Mouse (Mus musculus) small intestine, adult 2 months (tissue): ENCODE results near the gene Gart. TPM values are rescaled to one million over a fixed set of nuclear protein-coding genes. Genes with fewer than 3 reads are reported as not detected.

ENCODE experiments used
- H3K27ac ChIP-seq: fragments of 200-500 bp; 2 replicates; pipeline ENCODE4 v1.5.1; 2012; ENCODE audit warnings: low read depth, low read length, control low read depth, inconsistent platforms; ENCODE audit not compliant: insufficient read depth
- H3K27me3 ChIP-seq: fragments of 200-500 bp; 2 replicates; pipeline ENCODE4 v1.6.1; 2012; ENCODE audit warnings: mild to moderate bottlenecking, moderate library complexity, low read length, inconsistent platforms; ENCODE audit not compliant: control insufficient read depth, insufficient read depth
- H3K36me3 ChIP-seq: fragments of 200-500 bp; 2 replicates; pipeline ENCODE4 v1.6.1; 2012; ENCODE audit warnings: mild to moderate bottlenecking, low read length, control low read depth, inconsistent platforms; ENCODE audit not compliant: control insufficient read depth, insufficient read depth
- H3K4me1 ChIP-seq: fragments of 200-500 bp; 2 replicates; pipeline ENCODE4 v1.6.1; 2012; ENCODE audit warnings: low read length, inconsistent platforms, mixed read lengths; ENCODE audit not compliant: control insufficient read depth, insufficient read depth, insufficient read length
- H3K4me3 ChIP-seq: fragments of 200-500 bp; 2 replicates; pipeline ENCODE4 v1.5.1; 2012; ENCODE audit warnings: low read depth, mild to moderate bottlenecking, control low read depth, inconsistent platforms, low read length, moderate library complexity
- CTCF ChIP-seq: fragments of 200-500 bp; IDR thresholded peaks from 2 replicates; pipeline ENCODE4 v1.5.1; 2012; ENCODE audit warnings: low read depth, mild to moderate bottlenecking, control low read depth, inconsistent platforms, low read length, moderate library complexity, mixed read lengths; ENCODE audit not compliant: insufficient replicate concordance, insufficient read length; ENCODE audit errors: extremely low read depth
- POLR2A ChIP-seq: fragments of 200-500 bp; IDR thresholded peaks from 2 replicates; pipeline ENCODE4 v1.6.1; 2012; ENCODE audit warnings: low read depth, mild to moderate bottlenecking, control low read depth, inconsistent platforms, low read length, moderate library complexity
- WGBS: fragments of 180-500 bp; shearing (Covaris S2); methylation state at CpG from one replicate; pipeline ENCODE4 v1.1.7; 2018; 5-methylcytosine and 5-hydroxymethylcytosine counted together
- polyA plus RNA-seq: library from polyadenylated mRNA; depleted of rRNA; stranded (reverse); fragments of >200 nt; gene quantifications from 2 replicates; pipeline ENCODE4 v1.2.3, GENCODE M21; 2012

Gart gene
- polyA plus RNA-seq, 1 experiment, result 22.3 TPM

- H3K36me3 ChIP-seq, result peaks cover 42% of the 10 kb centered on the region
- no peak for TF ChIP-seq CTCF
- TF ChIP-seq POLR2A, result no peak
- 90% methylated on average over 7 of the region's 7 CpGs for WGBS
Measured at GRCm38 (mm10) chr16:91632940-91633339, 13.8 kb downstream of the Gart start.

GRCm38 (mm10) chr16:91632439-91632838 lies 14.3 kb downstream of the Gart start:
- Histone ChIP-seq H3K4me3 (no peak overlapping the region), H3K4me1 (no peaks in the 10 kb centered on the region), H3K27me3 (no peaks in the 10 kb centered on the region), H3K36me3 (peaks cover 40% of the 10 kb centered on the region), H3K27ac (no peak overlapping the region)
- TF ChIP-seq CTCF (no peak), POLR2A (no peak)
- 86% methylated on average over 5 of the region's 5 CpGs for WGBS

More at GRCm38 (mm10) chr16:91632940-91633339, 13.8 kb downstream of the Gart start:
- H3K4me3 ChIP-seq, result no peak overlapping the region
- H3K4me1 ChIP-seq, result no peaks in the 10 kb centered on the region
- no peaks in the 10 kb centered on the region for H3K27me3 ChIP-seq
- no peak overlapping the region for H3K27ac ChIP-seq

- TF ChIP-seq CTCF, result no peak
- no peak for TF ChIP-seq POLR2A
- 74% methylated on average over 1 of the region's 1 CpGs for WGBS
Measured at GRCm38 (mm10) chr16:91630584-91630983, 16.2 kb downstream of the Gart start.

GRCm38 (mm10) chr16:91629749-91630148 lies 17.0 kb downstream of the Gart start:
- Histone ChIP-seq H3K27ac (no peak overlapping the region), H3K27me3 (no peaks in the 10 kb centered on the region), H3K36me3 (peaks cover 37% of the 10 kb centered on the region), H3K4me1 (no peaks in the 10 kb centered on the region), H3K4me3 (no peak overlapping the region)
- WGBS, result 91% methylated on average over 4 of the region's 4 CpGs
- TF ChIP-seq POLR2A (no peak), CTCF (no peak)

More at GRCm38 (mm10) chr16:91630584-91630983, 16.2 kb downstream of the Gart start:
- no peak overlapping the region for H3K27ac ChIP-seq
- H3K4me3 ChIP-seq, result no peak overlapping the region
- H3K4me1 ChIP-seq, result no peaks in the 10 kb centered on the region
- peaks cover 33% of the 10 kb centered on the region for H3K36me3 ChIP-seq
- H3K27me3 ChIP-seq, result no peaks in the 10 kb centered on the region

DNA sequence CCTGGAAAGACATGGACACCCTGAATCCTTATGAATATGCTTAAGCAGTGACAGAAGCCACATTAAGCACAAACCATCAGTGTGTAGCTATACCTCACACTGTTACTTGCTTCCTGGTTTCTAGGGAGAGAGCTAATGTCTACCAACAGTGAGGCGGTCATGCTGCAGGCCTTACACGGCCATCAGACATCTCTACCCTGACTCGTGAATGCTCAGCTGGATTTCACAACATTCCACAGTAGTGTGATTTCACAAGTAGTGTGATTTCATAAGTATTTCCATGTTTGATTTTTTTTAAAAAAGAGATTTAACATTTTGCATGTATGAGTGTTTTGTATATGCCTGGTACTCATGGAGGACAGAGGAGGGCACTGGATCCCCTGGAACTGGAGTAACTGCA lies 18.1 kb downstream of the Gart start:
- H3K4me1 ChIP-seq, result no peaks in the 10 kb centered on the region
- H3K27me3 ChIP-seq, result no peaks in the 10 kb centered on the region
- no peak overlapping the region for H3K4me3 ChIP-seq
- no peak for TF ChIP-seq POLR2A
- TF ChIP-seq CTCF, result no peak
- peaks cover 40% of the 10 kb centered on the region for H3K36me3 ChIP-seq
- H3K27ac ChIP-seq, result no peak overlapping the region
- 87% methylated on average over 3 of the region's 3 CpGs for whole genome bisulfite sequencing

DNA sequence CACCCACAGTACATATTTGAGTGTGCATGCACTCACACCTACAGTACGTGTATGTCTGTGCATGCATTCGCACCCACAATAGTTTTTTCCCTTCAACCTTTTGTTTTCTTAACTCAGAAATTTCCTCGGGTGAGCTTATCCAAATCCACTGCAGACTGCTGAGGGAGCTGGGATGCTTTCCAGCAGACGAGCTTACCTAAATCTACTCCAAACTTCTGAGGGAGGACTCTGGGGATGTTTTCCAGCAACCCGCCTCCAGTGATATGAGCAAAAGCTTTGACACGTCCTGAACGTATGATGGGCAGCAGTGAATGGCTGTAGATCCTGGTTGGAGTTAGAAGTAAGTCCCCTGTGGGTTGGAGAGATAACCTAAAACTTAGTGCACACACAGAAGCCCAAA lies 18.9 kb downstream of the Gart start:
- no peaks in the 10 kb centered on the region for H3K4me1 ChIP-seq

DNA sequence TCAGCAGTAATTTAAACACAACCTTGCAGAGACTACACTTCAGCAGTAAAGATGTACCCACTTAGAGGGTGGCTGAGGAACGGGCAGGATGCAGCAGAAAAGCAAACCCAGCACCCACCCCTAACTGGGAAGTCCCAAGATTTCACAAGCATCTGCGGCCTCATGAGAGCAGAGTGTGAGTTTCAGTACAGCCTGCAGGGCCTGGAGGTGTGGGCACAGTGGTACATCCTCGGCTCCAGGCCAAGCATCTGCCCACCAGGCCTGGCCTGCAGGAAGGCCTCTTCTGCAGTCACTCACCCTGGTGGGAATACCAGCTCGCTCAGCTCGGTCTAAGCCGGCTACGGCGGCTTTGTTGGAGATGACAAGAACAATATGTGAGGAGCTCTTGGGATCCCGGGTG lies 23.7 kb downstream of the Gart start:
- Histone ChIP-seq H3K4me1 (no peaks in the 10 kb centered on the region), H3K36me3 (peaks cover 37% of the 10 kb centered on the region), H3K4me3 (no peak overlapping the region), H3K27ac (no peak overlapping the region), H3K27me3 (no peaks in the 10 kb centered on the region)
- TF ChIP-seq CTCF (no peak), POLR2A (no peak)
- WGBS, result 91% methylated on average over 9 of the region's 9 CpGs

More for the DNA sequence above, 18.9 kb downstream of the Gart start:
- WGBS, result 89% methylated on average over 7 of the region's 7 CpGs
- no peak overlapping the region for H3K4me3 ChIP-seq
- no peak for TF ChIP-seq CTCF
- TF ChIP-seq POLR2A, result no peak
- no peaks in the 10 kb centered on the region for H3K27me3 ChIP-seq
- no peak overlapping the region for H3K27ac ChIP-seq
- peaks cover 41% of the 10 kb centered on the region for H3K36me3 ChIP-seq
